Mouse (Mus musculus) left cerebral cortex, postnatal 14 days (tissue): ENCODE measurements around the gene Ano9. TPM values are rescaled to one million over a fixed set of nuclear protein-coding genes. Genes with fewer than 3 reads are reported as not detected.

ENCODE experiments used
- DNase-seq, 2 experiments: peaks; one replicate each; pipeline ENCODE4 v3.0.0; 2021 to 2022; ENCODE audit warnings: low spot score in 2 of 2, mixed read lengths in 1 of 2
- intact Hi-C: fragments of 180-260 bp; cut with DNase I; formaldehyde crosslinking; loops from one replicate; pipeline ENCODE4 v1.15.1; 2025
- total RNA-seq, 2 experiments: library from RNA; stranded (reverse); gene quantifications; 2 replicates each; pipeline ENCODE4 v1.2.3; 2021

Gene Ano9
- total RNA-seq, 2 experiments from 2014 or later: not detected

DNA sequence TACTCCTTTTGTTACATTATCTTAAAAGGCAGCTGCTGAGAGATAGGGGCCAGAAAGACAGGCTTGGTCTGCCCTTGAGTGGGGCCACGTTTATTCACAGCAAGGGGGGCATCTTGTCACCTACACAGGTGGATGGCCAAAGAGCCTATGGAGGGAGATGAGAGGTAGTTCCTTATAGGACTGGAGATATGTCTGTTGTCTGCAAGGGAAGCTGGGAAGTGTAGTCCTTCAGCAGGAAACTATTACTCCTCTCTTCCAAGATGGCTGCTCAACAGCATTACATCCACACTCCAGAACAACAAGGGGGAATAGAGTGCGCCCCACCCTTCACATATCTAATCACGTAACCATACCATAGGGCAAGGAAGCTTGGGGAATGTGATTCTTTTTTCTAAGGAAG, 1.9 kb upstream of the Ano9 start:
- intact Hi-C loops: no loop called here
- no peak for DNase-seq

GRCm38 (mm10) chr7:141115874-141116273, 1.7 kb downstream of the Ano9 start:
- intact Hi-C loops: no loop called here
- DNase-seq: no peak

- intact Hi-C loops: no loop called here
- DNase-seq: no peak
These were observed 14.4 kb downstream of the Ano9 start for GRCm38 (mm10) chr7:141103161-141103560.

- intact Hi-C loops: loop anchor here (10.0 kb wide), 1 partner anchor 265 kb away; no protein-coding TSS in a partner anchor
- DNase-seq: peak; percentile 25 to 27
These were observed 17.5 kb downstream of the Ano9 start, which contains the start of gene Sigirr for GRCm38 (mm10) chr7:141099911-141100691. Gene Sigirr (minus strand): TSS chr7:141100572.

- intact Hi-C loops: loop anchor here (10.0 kb wide), 1 partner anchor 268 kb away; no protein-coding TSS in a partner anchor
- DNase-seq: no peak
These were observed 20.4 kb downstream of the Ano9 start for GRCm38 (mm10) chr7:141097177-141097576.

DNA sequence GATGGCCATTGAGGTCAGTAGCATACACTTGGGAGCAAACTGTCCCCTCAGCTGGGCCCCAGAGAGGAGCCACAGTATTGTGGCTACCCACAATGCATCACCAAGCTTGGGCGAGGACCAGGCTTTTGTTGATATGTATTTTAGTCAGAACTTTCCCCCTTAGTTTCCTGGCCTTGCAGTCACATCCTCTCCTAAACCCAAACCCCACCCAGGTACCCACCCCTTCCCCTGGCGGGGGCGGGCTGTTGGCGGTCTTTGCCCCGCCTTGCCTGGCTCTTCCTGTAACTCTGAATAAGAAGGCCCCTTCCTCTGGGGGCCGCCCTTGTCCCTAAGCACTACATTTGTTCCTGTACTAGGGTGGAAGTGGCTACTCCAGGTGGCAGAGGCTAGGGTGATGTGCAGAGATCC, 21.0 kb downstream of the Ano9 start:
- DNase-seq: no peak
- intact Hi-C loops: loop anchor here (10.0 kb wide), 1 partner anchor 268 kb away; no protein-coding TSS in a partner anchor

DNA sequence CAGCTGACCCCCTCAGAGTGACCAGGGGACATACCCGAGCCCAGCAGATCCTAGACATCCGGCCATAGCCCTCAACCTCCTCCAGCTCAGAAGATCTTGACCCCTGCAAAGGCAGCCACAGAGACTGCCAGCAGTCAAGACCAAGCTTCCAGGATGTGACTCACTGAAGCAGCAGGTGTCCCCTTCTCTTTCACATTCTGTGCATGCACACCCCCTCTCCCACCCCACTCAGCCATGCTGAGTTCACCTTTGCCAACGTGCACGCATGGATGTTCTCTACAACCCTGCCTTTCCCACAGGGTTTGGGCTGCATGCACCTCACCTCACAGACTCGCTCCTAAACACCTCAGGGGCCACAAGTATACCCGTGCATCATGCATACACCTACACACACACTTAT, 21.6 kb downstream of the Ano9 start:
- DNase-seq: no peak
- intact Hi-C loops: loop anchor here (10.0 kb wide), 1 partner anchor 269 kb away; no protein-coding TSS in a partner anchor

- no peak for DNase-seq
- intact Hi-C loops: loop anchor here (10.0 kb wide), 1 partner anchor 270 kb away; no protein-coding TSS in a partner anchor
These were observed 23.0 kb downstream of the Ano9 start for GRCm38 (mm10) chr7:141094487-141095205.

- DNase-seq: no peak
- intact Hi-C loops: loop anchor here (10.0 kb wide), 1 partner anchor 271 kb away; no protein-coding TSS in a partner anchor
These were observed 23.7 kb downstream of the Ano9 start for GRCm38 (mm10) chr7:141093950-141094349.

DNA sequence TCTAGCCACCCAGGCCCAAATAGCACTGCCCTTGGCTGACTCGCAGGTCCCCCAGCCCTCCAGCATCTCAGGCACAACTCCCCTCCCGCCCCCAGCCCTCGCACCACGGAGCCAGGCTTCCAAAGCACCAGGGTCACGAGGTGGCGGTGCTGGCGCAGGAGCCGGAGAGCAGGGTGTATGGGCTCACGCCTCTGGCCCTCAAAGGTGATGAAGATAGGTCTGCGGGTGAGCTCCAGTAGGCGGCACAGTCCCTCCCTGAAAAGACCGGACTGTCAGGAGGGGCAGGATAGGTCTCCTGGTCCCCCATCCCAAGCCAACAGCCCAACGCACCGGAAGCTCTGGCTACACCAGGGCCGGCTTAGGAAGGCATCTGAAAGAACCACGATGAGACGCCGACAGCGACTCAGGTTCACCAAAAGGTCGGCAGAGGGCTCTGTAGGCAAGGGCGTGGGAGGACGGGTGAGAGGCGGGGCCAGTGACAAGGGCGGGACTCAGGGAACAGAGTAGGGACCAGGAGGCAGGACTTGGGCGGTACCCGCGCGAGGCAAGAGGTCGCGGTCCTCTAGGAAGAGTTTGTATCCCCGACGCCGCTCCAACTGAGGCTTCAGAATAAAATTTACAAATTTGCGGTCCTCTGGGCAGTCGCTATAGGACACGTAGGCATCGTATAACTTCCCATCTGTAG, 25.4 kb downstream of the Ano9 start:
- intact Hi-C loops: loop anchor here (10.0 kb wide), 1 partner anchor 273 kb away; no protein-coding TSS in a partner anchor

GRCm38 (mm10) chr7:141090228-141090627, 27.4 kb downstream of the Ano9 start:
- DNase-seq: no peak
- intact Hi-C loops: loop anchor here (10.0 kb wide), 1 partner anchor 275 kb away; no protein-coding TSS in a partner anchor

More for the DNA sequence above, 25.4 kb downstream of the Ano9 start:
- peak in 1 of 2 experiments; percentile 53 for DNase-seq

DNA sequence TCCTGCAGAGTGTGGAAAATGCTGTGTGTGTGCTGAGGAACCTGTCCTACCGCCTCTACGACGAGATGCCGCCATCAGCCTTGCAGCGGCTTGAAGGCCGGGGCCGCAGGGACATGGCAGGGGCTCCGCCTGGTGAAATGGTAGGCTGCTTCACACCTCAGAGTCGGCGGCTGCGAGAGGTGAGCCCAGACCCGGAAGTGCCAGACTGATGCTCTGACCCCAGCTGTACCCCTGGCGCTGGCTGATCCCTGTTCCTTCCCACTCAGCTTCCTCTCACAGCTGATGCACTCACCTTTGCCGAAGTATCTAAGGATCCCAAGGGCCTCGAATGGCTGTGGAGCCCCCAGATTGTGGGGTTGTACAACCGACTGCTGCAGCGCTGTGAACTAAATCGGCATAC, 29.1 kb downstream of the Ano9 start:
- intact Hi-C loops: no loop called here
- no peak for DNase-seq

DNA sequence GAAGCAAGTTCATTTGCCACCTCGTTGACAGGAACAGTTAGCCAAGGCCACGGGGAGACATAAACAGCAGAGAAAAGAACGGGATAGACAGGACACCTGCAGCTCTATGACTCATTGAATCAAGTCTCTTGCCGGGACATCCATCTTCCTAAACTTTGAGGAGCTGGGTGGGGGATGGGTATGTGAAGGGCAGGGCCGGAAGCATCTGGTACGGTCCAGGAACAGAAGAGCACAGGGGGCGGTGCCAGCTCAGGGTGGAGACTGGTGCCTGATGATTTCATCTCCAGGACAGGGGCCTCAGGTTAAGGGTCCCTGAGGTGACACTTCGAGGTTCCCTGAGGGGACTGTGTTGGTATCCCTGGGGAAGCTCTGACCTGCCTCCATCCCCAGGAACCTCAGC, 29.7 kb downstream of the Ano9 start:
- no peak for DNase-seq
- intact Hi-C loops: no loop called here

- DNase-seq: no peak
- intact Hi-C loops: no loop called here
These were observed 37.8 kb downstream of the Ano9 start for GRCm38 (mm10) chr7:141079481-141080449.

DNA sequence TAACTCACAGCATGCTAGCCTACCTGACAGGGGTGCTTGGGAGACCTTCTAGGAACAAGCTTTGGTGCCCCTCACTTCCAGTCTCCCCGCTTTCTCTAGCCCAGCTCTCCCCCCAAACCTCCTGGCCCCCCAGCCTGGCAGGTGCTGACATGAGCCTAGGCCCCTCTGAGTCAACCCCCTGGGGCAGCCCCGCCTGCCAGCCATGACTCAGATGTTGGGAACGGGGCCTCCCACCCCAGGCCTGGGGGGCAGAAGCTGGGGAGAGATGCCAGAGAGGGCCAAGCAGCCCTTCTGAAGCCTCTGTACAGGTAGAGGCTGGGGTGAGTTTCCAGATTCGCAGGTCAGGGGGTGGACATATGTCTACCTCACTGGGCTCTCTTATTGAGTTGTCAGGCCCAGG, 38.7 kb downstream of the Ano9 start:
- intact Hi-C loops: no loop called here
- no peak for DNase-seq

GRCm38 (mm10) chr7:141077841-141078240, 39.8 kb downstream of the Ano9 start, which contains the start of gene Pkp3:
Gene Pkp3 (plus strand): TSS chr7:141078218.
- DNase-seq: no peak
- intact Hi-C loops: no loop called here

GRCm38 (mm10) chr7:141073782-141074181, 43.8 kb downstream of the Ano9 start:
- intact Hi-C loops: loop anchor here (5.0 kb wide), 1 partner anchor 99 kb away; the partner anchor contains the start of gene Rnh1
- peak in 1 of 2 experiments; percentile 74 for DNase-seq
